Mouse (Mus musculus) mouse trophoblast stem cell (cell line): Measurements from ENCODE around the gene Ndc1.
"Not testable (repeated sequence)": the region's sequence is repeated elsewhere in the genome, so short reads cannot be mapped to it uniquely, and the experiment has no call there.

Experiments used
- in situ Hi-C, 2 experiments: fragments of 300-500 bp; cut with MseI, MboI; formaldehyde crosslinking; loops; 2 replicates in 1 of 2; 3 replicates in 1 of 2; pipeline ENCODE4 v1.15.1; 2025

The Ndc1 gene

DNA sequence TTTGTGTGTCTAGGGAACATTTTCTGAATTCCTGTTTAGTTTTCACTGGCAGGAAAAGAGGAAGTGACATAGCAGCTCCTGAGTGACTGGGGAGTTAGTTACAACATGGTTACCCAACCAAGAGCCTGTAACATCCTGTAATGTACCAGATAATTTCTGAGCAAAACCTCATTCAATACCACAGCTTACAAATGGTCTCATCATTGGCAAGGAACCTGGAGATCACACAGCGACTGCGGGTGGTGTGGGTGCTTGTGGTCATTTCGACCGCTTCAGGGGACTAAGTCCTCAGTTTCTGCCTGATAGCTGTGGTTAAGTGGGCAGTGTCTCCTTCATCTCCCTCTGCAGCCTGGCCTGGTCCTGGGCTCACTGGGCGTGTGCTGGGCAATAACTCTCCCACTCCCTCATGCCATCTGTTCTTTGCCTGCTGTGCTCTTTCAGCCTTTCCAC is 3.4 kb upstream of the Ndc1 start:
- in situ Hi-C loops, result no loop called here

DNA sequence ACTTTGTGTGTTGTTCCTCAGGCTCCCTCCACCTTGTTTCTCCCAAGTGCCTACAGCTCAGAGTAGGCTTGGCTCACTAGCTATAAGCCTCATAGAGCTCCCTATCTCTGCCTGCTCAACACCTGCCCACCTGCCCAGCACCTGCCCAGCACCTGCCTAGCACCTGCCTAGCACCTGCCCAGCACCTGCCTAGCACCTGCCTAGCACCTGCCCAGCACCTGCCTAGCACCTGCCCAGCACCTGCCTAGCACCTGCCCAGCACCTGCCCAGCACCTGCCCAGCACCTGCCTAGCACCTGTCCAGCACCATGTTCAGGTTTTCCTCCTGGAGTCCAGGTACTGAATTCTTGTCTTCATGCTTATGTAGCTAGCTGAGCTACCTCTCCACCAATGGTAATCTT is 1.2 kb upstream of the Ndc1 start:
- in situ Hi-C loops, result not testable (repeated sequence)

DNA sequence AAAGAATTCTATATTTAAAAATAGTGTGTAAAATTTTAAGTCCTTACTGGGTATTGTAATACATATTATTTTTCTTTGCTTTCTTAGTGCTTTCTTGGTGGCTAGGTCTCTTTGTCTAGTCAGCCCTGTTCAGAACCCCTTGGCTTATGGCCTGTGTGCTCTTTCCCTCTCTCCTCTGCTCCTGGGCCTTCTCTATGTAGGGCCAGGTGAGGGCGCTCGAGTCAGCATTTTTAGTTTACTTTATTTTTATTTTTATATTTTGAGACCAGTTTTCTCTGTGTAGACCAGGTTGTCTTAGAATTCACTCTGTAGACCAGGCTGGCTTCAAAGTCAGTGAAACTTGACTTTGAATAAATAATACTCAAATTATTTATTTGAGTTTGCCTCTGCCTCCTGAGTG is 4.7 kb downstream of the Ndc1 start:
- in situ Hi-C loops, result no loop called here

- in situ Hi-C loops, result no loop called here
Observed at GRCm38 (mm10) chr4:107374677-107375076, 7.1 kb downstream of the Ndc1 start.

- in situ Hi-C loops, result no loop called here
Observed at GRCm38 (mm10) chr4:107378954-107379353, 11.4 kb downstream of the Ndc1 start.

- in situ Hi-C loops, result no loop called here
Observed at GRCm38 (mm10) chr4:107380871-107381270, 13.3 kb downstream of the Ndc1 start.

DNA sequence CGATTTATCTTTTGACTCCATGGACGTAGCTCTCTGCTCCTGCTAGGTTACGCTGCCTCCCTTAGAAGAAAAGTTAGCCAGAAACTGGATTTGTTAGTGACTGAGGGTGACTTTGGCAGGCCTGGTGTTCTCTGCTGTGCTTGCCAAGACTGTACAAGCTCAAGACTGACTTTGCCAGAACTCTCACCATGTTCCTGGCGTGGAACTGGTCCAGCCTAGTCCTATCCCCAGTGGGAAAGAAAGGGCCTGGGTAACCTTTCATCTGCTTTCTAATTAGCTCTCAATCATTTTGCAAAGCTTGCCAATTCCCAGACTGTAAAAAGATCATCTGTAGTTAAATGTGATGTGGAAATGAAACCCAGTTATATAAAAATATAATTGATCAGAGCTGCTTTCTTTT is 19.5 kb downstream of the Ndc1 start:
- in situ Hi-C loops, result no loop called here

DNA sequence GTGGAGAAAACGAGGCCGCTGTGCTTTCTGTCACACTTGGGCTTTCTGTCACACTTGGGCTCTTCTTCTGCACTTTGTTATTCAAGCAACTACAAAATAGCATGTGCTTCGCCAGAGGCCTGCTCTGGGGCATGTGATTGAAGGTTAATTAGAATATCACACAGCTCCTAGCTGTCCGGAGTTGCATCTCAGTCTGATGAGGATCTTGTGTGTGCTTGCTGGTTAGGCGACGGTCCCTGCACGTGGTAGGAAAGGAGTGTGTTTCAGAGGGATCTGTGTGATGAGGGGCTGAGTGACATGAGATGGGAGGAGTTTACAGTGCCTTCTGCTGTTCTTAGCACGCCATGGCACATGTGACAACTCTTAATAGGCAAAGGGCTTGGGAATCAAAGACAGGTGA is 19.9 kb downstream of the Ndc1 start:
- in situ Hi-C loops, result no loop called here

- in situ Hi-C loops, result no loop called here
Observed at GRCm38 (mm10) chr4:107388291-107388690, 20.7 kb downstream of the Ndc1 start.

- in situ Hi-C loops, result no loop called here
Observed at GRCm38 (mm10) chr4:107389345-107389744, 21.8 kb downstream of the Ndc1 start.

DNA sequence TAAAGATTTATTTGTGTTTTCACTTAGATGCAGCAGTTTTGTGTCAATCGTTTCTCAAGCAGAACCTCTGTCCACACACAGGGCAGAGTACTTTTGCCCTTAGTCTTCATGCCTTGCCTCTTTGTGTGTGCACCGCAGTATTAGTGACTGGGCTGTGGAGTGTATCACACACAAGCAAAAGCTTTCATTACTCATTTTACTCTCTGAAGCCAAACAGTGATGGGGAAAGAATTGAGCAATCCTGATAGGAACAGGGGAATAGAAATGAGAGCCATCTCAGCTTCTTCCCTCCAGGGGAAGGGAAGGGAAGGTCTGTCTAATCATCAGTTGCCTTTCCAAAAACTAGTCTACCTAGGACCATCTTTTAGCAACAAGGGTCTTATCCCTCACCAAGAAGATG is 26.2 kb downstream of the Ndc1 start:
- in situ Hi-C loops, result no loop called here

- in situ Hi-C loops, result no loop called here
Observed at GRCm38 (mm10) chr4:107420202-107420601, 52.6 kb downstream of the Ndc1 start.

- in situ Hi-C loops, result no loop called here
Observed at GRCm38 (mm10) chr4:107421711-107422110, 54.1 kb downstream of the Ndc1 start.

DNA sequence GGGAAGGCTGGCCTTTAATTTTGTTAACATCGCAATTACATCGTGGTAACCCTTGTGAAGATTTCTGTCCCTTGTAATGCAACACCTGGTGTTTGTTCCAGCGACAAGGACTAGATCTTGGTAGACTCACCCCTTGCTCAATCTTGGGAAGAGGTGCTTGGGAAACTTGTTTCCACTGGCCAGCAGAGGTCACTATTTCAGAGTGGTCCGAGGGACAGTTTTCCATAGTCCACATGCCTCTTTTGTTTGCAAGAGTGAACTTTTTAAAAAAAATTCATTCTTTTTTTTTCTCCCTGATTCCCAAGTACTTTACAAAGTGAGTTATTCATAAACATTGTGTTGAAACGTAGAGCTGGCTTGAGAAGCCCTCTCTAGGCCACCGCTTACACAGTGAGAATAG is 54.6 kb downstream of the Ndc1 start:
- in situ Hi-C loops, result no loop called here

- in situ Hi-C loops, result no loop called here
Observed at GRCm38 (mm10) chr4:107425616-107426015, 58.0 kb downstream of the Ndc1 start.

GRCm38 (mm10) chr4:107426631-107427030 is 59.0 kb downstream of the Ndc1 start:
- in situ Hi-C loops, result no loop called here

DNA sequence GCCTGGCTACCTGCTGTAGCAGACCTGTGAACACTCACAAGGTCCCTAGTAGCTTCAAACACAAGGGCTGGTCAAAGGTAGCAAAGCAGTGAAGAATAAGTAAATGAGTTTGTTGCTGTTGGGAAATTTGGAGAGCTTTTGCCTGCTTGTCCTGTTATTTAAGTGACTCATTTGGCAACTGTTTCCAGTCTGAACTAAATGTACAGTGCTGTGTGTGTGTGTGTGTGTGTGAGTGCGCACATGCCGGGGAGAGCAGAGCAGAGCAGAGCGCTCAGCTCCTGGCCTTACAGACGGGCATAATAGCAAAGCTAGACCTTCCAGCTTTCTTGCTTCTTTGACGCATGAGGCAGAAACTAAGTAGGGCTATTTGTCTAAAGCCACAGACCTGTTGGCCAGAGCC is 65.1 kb downstream of the Ndc1 start:
- in situ Hi-C loops, result no loop called here

- in situ Hi-C loops, result no loop called here
Observed at GRCm38 (mm10) chr4:107433998-107434355, 66.4 kb downstream of the Ndc1 start.

DNA sequence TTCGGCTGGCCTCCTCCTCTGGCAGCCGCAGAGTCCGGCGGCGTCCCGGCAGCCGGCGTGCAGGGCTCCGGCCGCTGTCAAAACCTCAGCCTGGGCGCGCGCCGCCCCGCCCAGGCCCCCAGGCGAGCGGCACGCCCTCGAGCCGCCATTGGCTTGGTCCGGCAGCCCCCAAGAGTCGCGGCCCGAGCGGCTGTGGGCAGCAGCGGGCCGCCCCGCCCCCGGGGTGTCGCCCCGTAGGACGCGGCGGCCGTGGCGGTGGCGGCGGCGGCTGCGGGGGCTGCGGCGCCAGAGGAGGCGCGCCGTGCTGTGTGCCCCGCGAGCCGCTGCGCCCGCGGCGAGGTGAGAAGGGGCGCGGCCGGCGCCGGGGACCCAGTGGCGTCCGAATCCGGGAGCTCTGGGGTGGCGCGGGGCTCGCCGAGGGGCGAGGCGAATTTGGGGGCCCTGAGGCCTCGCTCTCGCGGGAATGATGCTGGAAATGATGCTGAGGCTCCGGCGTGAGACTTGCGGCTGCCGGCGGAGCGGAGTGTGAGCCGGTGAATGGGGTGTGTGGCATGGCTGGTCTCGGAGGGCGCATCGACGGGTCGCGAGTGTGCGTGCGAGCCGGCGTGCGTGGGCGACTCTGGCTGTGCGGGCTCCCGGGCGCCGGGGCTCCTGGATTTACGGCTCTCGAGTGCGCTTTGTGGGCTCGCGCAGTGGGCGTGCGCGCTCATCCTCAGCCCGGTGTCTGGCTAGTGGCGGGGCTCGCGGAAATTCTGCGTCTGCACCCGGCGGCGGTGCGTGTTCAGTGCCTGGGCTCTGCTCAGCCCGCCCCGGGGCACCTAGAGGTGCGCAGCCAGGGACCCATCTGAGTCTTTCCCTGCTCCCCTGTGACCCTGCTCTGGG is 67.0 kb downstream of the Ndc1 start, which contains the start of gene Glis1:
Glis1 (plus strand) TSS at position 236 of the 882 bp plus-strand sequence.
- in situ Hi-C loops, result no loop called here

DNA sequence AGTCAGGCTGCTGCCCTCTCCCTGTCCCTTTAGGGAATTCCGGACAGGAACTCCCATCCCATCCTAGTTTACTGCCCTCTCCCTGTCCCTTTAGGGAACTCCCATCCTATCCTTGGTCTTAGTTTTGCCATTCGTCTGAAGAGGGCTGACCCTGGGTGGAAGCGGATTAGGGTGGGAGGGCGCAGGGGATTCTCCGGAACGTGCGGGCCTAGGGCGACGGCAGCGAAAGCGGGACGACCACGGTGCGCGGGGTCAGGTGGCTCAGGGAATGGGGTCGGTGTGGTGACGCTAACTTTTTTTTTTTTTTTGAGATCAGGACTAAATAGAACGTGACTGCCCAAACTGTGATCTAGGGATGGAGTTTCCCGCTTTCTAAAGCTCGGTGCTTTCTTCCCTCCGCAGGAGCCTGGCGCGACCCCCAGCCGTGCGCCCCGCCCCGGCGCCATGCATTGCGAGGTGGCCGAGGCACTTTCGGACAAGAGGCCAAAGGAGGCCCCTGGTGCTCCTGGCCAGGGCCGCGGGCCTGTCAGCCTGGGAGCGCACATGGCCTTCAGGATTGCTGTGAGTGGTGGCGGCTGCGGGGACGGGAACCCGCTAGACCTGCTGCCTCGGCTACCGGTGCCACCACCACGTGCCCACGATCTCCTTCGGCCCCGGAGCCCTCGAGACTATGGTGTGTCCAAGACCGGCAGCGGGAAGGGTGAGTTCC is 67.8 kb downstream of the Ndc1 start:
- in situ Hi-C loops, result no loop called here

- in situ Hi-C loops, result no loop called here
Observed at GRCm38 (mm10) chr4:107436476-107436875, 68.9 kb downstream of the Ndc1 start.

GRCm38 (mm10) chr4:107438741-107439140 is 71.2 kb downstream of the Ndc1 start:
- in situ Hi-C loops, result no loop called here

- in situ Hi-C loops, result no loop called here
Observed at GRCm38 (mm10) chr4:107440306-107440705, 72.7 kb downstream of the Ndc1 start.
